Mouse (Mus musculus) liver, adult 2 months (tissue): ENCODE data around the gene Igfbp6. TPM values are rescaled to one million over a fixed set of nuclear protein-coding genes. Genes with fewer than 3 reads are reported as not detected.

Source experiments
- DNase-seq: peaks from one replicate; pipeline ENCODE4 v3.0.0-alpha.2; 2011; ENCODE audit warnings: low read depth, low spot score; ENCODE audit errors: extremely low read depth
- H3K27ac ChIP-seq: fragments of 200-500 bp; replicated peaks from 2 replicates; pipeline ENCODE4 v1.5.1; 2012; ENCODE audit warnings: low read depth, mild to moderate bottlenecking, control low read depth, inconsistent platforms, low read length; ENCODE audit not compliant: insufficient read depth
- H3K27me3 ChIP-seq: fragments of 200-500 bp; 2 replicates; pipeline ENCODE4 v1.6.1; 2012; ENCODE audit warnings: mild to moderate bottlenecking, moderate library complexity, low read length, inconsistent platforms; ENCODE audit not compliant: control insufficient read depth, insufficient read depth
- H3K36me3 ChIP-seq: fragments of 200-500 bp; 2 replicates; pipeline ENCODE4 v1.6.1; 2012; ENCODE audit warnings: low read length, inconsistent platforms; ENCODE audit not compliant: control insufficient read depth, insufficient read depth
- H3K4me1 ChIP-seq: fragments of 200-500 bp; 2 replicates; pipeline ENCODE4 v1.6.1; 2011; ENCODE audit warnings: low read length; ENCODE audit not compliant: control insufficient read depth, insufficient read depth
- H3K4me3 ChIP-seq: fragments of 200-500 bp; 2 replicates; pipeline ENCODE4 v1.5.1; 2011; ENCODE audit warnings: low read depth, mild to moderate bottlenecking, control low read depth, low read length, moderate library complexity; ENCODE audit not compliant: insufficient read depth
- H3K79me2 ChIP-seq: fragments of 200-500 bp; 2 replicates; pipeline ENCODE4 v1.6.1; 2012; ENCODE audit warnings: inconsistent platforms, mild to moderate bottlenecking, low read length, moderate library complexity; ENCODE audit not compliant: control insufficient read depth, insufficient read depth
- H3K9ac ChIP-seq: fragments of 200-500 bp; 2 replicates; pipeline ENCODE4 v1.6.1; 2012; ENCODE audit warnings: low read depth, mild to moderate bottlenecking, control low read depth, inconsistent platforms, low read length
- CTCF ChIP-seq: fragments of 200-500 bp; IDR thresholded peaks from 2 replicates; pipeline ENCODE4 v1.5.1; 2011; ENCODE audit warnings: low read depth, low read length, control low read depth
- POLR2A ChIP-seq: fragments of 200-500 bp; IDR thresholded peaks from 2 replicates; pipeline ENCODE4 v1.6.1; 2011; ENCODE audit warnings: low read length, control low read depth; ENCODE audit not compliant: insufficient read depth; ENCODE audit errors: extremely low read depth
- WGBS: fragments of 180-500 bp; shearing (Covaris S2); methylation state at CpG from one replicate; pipeline ENCODE4 v1.1.7; 2018; 5-methylcytosine and 5-hydroxymethylcytosine counted together
- polyA plus RNA-seq: library from polyadenylated mRNA; depleted of rRNA; stranded (reverse); fragments of >200 nt; gene quantifications from 2 replicates; pipeline ENCODE4 v1.2.3, GENCODE M21; 2012; rRNA removed
- total RNA-seq: library from RNA; depleted of rRNA; stranded (reverse); fragments of >200 nt; gene quantifications from 2 replicates; pipeline ENCODE4 v1.2.3, GENCODE M21; 2014; rRNA removed

Igfbp6 gene
- total RNA-seq, result 1.0 and 1.8 TPM in 2 replicates
- polyA plus RNA-seq, result 2.3 and 4.5 TPM in 2 replicates

DNA sequence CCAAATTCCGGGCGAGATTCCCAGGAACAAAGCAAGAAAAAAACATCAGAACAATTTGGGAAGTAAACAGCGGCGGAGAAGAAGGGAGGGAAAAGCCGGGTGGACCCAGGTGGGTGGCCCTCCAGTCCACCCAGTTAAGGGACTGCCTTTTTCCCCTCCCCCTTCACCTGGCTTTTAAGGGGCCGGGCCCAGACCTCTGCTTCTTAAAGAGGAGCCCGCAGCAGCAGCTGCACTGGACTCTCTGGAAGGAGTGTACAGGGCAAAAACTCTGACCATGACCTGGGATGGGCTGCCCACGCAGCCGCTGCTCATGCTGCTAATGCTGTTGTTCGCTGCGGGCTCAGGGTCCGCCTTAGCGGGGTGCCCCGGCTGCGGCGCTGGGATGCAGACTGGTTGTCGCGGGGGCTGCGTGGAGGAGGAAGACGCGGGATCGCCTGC, at the start of gene Igfbp6:
Gene Igfbp6, plus strand, starts transcription at position 89 of the 438 bp plus-strand sequence.
- H3K79me2 ChIP-seq, result no peaks in the 10 kb centered on the region
- no peak for DNase-seq
- H3K9ac ChIP-seq, result peak within 1 kb of the TSS; percentile 16
- no peak within 1 kb of the TSS for H3K4me3 ChIP-seq
- H3K27me3 ChIP-seq, result 0 out of 2 replicates have a peak, but pooled peaks cover 6% of the 10 kb centered on the region
- WGBS, result 36% methylated on average over 22 of the region's 22 CpGs
- H3K4me1 ChIP-seq, result peaks cover 5% of the 10 kb centered on the region
- no peak for TF ChIP-seq POLR2A
- no peak for TF ChIP-seq CTCF
- no peak within 1 kb of the TSS for H3K27ac ChIP-seq
- H3K36me3 ChIP-seq, result no peaks in the 10 kb centered on the region

DNA sequence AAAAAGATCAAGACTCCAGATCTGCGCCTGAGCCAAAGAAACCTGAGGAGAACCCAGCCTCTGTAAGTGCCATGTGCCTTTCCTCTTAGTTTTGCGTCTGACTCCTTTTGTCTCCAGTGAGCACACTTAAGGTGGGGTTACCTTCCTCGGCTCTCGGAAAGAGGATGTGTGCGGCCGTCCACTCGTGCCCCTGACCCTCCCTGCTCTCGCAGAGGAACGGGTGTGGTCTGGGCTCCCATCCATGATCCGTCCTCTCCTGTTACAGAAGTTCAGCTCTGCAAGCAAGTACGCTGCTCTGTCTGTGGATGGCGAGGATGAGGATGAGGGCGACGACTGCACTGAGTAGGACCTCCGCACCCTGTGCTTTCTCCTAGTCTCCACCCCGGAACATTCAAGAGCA, 49.2 kb upstream of the Igfbp6 start:
- Histone ChIP-seq H3K4me1 (peaks cover 31% of the 10 kb centered on the region), H3K27ac (no peak overlapping the region), H3K27me3 (no peaks in the 10 kb centered on the region), H3K36me3 (peaks cover 60% of the 10 kb centered on the region), H3K79me2 (no peaks in the 10 kb centered on the region), H3K4me3 (no peak overlapping the region), H3K9ac (no peak overlapping the region)
- no peak for DNase-seq
- 86% methylated on average over 16 of the region's 16 CpGs for WGBS
- TF ChIP-seq CTCF (no peak), POLR2A (no peak)

DNA sequence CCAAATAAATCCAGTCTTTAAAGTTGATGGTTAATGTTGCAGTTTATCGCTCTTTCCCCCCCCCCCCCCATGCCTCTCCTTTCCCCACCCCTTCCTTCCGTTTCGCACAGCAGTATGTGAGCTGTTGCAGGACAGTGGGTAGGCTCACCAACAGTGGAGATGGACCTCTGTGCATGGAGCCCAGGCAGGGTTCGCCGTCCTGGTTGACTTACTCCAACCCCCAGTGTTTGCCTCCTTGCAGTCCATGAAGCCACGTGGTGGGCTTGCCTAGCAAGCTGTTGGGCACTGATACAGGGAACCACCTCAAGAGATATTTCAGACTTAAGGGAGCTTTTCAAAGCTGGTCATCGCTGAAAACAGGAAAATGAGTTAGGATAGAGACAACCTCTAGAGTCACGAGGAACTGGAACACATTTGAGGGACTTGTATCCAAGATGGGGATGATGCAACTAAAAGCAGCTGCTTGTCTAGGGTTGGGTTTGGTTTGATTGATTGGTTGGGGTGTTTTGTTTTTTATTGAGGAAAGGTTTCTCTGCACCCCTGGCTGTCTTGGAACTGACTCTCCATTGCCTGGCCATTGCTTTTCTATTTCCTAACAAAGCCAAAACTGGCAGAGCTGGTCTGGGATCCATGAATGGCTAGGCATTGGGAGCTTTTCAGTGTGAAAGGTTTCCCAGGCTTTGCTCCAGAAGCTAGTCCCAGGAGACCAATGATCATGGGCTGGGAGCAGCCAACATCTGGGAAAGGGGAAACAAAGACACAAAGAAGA, 46.8 kb upstream of the Igfbp6 start:
- peaks cover 38% of the 10 kb centered on the region for H3K36me3 ChIP-seq
- no peaks in the 10 kb centered on the region for H3K27me3 ChIP-seq
- 64% methylated on average over 8 of the region's 8 CpGs for WGBS
- no peaks in the 10 kb centered on the region for H3K79me2 ChIP-seq
- DNase-seq, result peak; percentile 60
- peak overlapping the region; percentile 43 for H3K27ac ChIP-seq
- H3K4me3 ChIP-seq, result no peak overlapping the region
- peaks cover 33% of the 10 kb centered on the region for H3K4me1 ChIP-seq
- H3K9ac ChIP-seq, result no peak overlapping the region
- TF ChIP-seq POLR2A, result no peak
- no peak for TF ChIP-seq CTCF

DNA sequence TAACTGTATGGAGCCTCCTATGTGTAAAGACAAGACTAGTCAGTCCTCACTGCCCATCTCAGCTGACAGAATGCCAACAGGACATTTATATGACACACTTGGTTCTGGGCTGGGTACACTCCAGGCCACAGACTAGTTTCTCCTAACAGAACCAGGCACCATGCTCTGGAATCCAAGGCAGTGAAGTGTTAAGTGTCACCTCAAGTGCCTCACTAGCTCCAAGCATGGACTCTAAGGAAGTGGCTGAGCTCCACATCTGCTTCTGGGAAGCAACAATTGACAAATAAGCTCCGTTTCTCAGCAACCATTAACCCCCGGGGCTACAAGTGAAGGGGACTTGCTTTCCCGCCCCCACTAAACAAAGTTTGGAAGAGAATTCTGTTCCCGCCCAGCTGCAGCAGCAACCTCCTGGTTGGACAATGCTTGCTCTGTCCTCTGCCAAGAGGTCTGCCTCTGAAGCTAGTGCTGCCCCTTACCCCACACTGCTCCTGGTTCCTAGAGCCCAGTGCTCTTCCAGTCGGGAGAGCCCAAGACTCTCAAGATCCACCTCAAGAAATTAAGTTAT, 46.1 kb upstream of the Igfbp6 start:
- no peak for DNase-seq
- Histone ChIP-seq H3K79me2 (no peaks in the 10 kb centered on the region), H3K27me3 (no peaks in the 10 kb centered on the region), H3K36me3 (peaks cover 31% of the 10 kb centered on the region), H3K27ac (no peak overlapping the region; the same call in 1 of the 2 replicates), H3K4me3 (no peak overlapping the region), H3K4me1 (peaks cover 36% of the 10 kb centered on the region), H3K9ac (no peak overlapping the region)
- TF ChIP-seq POLR2A (no peak), CTCF (no peak)
- 63% methylated on average over 5 of the region's 5 CpGs for WGBS

DNA sequence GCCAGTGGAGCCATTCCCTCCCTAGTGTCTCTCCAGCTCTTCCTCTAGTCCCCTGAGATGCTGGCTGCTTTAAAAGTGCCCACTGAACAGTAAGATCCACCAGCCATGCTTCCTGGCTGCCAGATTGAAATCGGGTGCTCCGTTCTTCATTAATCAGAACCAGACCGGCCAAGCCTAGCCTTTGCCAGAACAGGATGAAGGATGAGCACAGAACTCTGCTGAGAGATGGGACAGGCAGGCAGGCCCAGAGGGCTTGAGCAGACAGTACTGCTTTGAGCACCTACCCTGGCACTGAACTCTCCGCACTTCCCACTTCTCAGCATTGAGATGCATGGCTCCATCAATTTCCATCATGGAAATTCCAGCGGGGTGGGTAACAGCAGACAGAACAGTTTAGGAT, 44.9 kb upstream of the Igfbp6 start:
- peaks cover 19% of the 10 kb centered on the region for H3K36me3 ChIP-seq
- 64% methylated on average over 5 of the region's 5 CpGs for WGBS
- H3K4me3 ChIP-seq, result no peak overlapping the region
- no peak for TF ChIP-seq POLR2A
- no peak for TF ChIP-seq CTCF
- H3K27me3 ChIP-seq, result no peaks in the 10 kb centered on the region
- no peak overlapping the region for H3K9ac ChIP-seq
- H3K27ac ChIP-seq, result no peak overlapping the region
- H3K4me1 ChIP-seq, result peaks cover 40% of the 10 kb centered on the region
- no peaks in the 10 kb centered on the region for H3K79me2 ChIP-seq
- DNase-seq, result no peak

DNA sequence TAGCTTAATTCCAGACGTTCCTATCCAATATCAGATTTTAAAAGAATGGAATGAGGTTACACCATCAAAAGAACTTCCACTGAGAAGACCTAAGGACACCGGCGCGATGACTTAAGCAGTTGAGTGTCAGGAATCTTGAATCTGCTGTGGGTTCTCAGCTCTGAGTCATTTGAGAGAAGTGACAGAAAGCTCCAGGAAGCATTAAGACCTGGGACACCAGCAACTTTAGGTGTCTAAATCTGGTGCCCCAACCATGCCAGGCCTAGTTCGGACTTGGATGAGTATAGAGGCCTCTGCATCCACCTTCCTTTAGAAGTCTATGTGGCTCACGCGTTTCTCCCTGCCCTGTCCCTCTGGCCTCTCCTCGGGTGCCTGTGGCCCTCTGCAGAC, 44.4 kb upstream of the Igfbp6 start:
- Histone ChIP-seq H3K27me3 (no peaks in the 10 kb centered on the region), H3K36me3 (peaks cover 14% of the 10 kb centered on the region), H3K9ac (peak overlapping the region; percentile 90), H3K4me1 (peaks cover 40% of the 10 kb centered on the region), H3K79me2 (no peaks in the 10 kb centered on the region), H3K4me3 (peak overlapping the region; percentile 85), H3K27ac (peak overlapping the region; percentile 92)
- 31% methylated on average over 8 of the region's 8 CpGs for WGBS
- TF ChIP-seq CTCF, result no peak
- no peak for TF ChIP-seq POLR2A
- no peak for DNase-seq
